Mouse (Mus musculus): ENCODE results near the gene Kalrn. TPM values are rescaled to one million over a fixed set of nuclear protein-coding genes. Genes with fewer than 3 reads are reported as not detected.

Gene Kalrn
- polyA plus RNA-seq, 1 experiment from 2014 or later, result 11.0 TPM

DNA sequence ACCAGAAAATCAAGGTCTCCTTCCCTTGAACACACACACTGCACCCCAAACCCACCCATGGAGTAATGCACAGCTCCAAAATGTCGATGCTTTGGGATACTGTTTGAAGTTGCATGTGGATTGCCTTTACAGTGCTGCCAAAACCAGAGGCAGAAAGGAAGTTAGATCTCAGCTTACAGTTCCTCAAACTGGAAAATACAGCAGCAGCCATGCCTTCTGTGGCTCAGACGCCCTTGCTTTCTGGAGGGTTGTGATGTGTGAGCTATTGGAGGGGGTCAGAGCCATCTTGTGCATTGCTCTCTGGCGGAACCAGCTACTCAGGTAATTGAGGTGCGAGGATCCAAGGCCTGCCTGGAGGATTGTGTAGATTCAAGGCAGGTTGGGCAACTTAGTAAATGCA lies 636.4 kb downstream of the Kalrn start:
- no peaks in the 10 kb centered on the region for H3K36me3 ChIP-seq (replicated peaks)
- 91% methylated on average over 4 of the region's 4 CpGs for WGBS
- DNase-seq (ENCODE audit: extremely low spot score, low spot score), result no peak
- peaks cover 40% of the 10 kb centered on the region for H3K4me1 ChIP-seq
- no peak overlapping the region for H3K4me3 ChIP-seq
- H3K27ac ChIP-seq, result no peak overlapping the region
- no peaks in the 10 kb centered on the region for H3K27me3 ChIP-seq (ENCODE audit: poor library complexity, severe bottlenecking)
- no peaks in the 10 kb centered on the region for H3K9me3 ChIP-seq

DNA sequence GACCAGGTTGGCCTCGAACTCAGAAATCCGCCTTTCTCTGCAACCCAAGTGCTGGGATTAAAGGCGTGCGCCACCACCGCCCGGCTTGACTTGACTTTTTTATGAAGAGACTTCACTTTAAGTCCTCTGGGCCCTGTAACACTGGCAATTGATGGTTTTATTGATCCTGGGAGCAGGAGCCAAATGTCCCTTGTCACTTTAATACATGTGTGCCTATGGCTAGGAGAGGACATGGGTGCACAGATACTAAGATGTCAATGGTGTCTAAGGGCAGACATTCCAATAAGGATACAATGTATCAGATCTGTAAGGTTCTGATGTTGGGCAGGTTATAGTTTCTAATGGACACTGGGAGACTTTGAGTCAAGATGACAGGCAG lies 637.9 kb downstream of the Kalrn start:
- WGBS, result 90% methylated on average over 6 of the region's 6 CpGs
- no peaks in the 10 kb centered on the region for H3K27me3 ChIP-seq (ENCODE audit: poor library complexity, severe bottlenecking)
- H3K4me3 ChIP-seq, result no peak overlapping the region
- peaks cover 25% of the 10 kb centered on the region for H3K4me1 ChIP-seq
- no peaks in the 10 kb centered on the region for H3K36me3 ChIP-seq (replicated peaks)
- H3K27ac ChIP-seq, result no peak overlapping the region
- H3K9me3 ChIP-seq, result no peaks in the 10 kb centered on the region
- DNase-seq (ENCODE audit: extremely low spot score, low spot score), result no peak

DNA sequence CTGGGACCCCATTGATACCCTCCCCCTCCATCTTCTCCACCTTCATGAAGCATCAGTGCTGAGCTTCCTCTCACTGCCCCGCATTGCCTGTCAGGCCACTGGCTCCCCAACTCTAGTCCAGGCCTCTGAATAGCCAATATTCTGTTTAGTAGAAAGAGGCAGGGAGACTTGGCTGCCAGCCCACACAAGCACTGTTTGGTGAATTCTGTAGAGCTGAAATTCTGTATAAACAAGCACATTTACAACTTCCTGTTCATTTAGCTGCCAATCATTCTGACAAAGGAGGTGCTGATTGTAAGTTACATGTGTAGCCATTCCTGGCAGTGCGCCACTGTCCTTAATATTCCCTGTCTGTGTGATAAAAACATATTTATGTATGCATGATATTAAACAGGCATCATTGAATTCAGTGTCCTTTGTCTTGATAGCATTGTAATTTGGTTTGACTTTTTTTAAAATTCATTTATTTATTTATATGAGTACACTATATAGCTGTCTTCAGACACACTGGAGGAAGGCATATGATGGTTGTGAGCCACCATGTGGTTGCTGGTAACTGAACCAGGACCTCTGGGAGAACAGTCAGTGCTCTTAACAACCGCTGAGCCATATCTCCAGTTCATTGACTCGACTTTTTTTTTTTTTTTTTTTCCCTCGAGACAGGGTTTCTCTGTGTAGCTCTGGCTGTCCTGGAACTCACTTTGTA lies 638.5 kb downstream of the Kalrn start:
- WGBS, result 82% methylated on average over 5 of the region's 5 CpGs
- no peak overlapping the region for H3K4me3 ChIP-seq
- H3K27me3 ChIP-seq (ENCODE audit: poor library complexity, severe bottlenecking), result no peaks in the 10 kb centered on the region
- DNase-seq (ENCODE audit: extremely low spot score, low spot score), result no peak
- H3K36me3 ChIP-seq (replicated peaks), result no peaks in the 10 kb centered on the region
- H3K4me1 ChIP-seq, result peaks cover 20% of the 10 kb centered on the region
- H3K9me3 ChIP-seq, result no peaks in the 10 kb centered on the region
- no peak overlapping the region for H3K27ac ChIP-seq

DNA sequence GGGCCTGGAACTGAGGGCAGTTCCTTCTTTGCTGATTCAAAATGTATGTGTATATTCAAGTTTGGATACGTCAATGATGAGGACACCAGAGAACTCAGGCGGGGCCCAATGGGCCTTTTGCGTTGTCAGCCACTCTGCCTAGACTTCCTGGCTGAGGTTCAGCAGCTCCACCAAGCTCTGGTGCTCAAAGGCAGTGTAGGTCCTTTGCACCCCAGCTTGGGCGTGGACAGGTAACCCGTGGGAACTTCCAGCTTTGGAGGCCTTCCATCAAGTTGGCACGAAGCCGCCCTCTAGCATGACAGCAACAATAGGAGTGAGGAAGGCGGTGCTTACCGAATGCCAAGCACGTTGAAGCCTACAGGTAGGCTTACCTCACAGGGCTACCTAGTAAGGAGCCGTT lies 639.9 kb downstream of the Kalrn start:
- Histone ChIP-seq H3K9me3 (no peaks in the 10 kb centered on the region), H3K4me1 (peaks cover 6% of the 10 kb centered on the region; the same call in 1 of the 2 replicates), H3K27ac (no peak overlapping the region), H3K36me3 (replicated peaks) (no peaks in the 10 kb centered on the region), H3K4me3 (no peak overlapping the region), H3K27me3 (ENCODE audit: poor library complexity, severe bottlenecking) (no peaks in the 10 kb centered on the region)
- DNase-seq (ENCODE audit: extremely low spot score, low spot score), result no peak
- 96% methylated on average over 11 of the region's 11 CpGs for WGBS

- Histone ChIP-seq H3K4me3 (no peak overlapping the region), H3K36me3 (replicated peaks) (no peaks in the 10 kb centered on the region), H3K27me3 (ENCODE audit: poor library complexity, severe bottlenecking) (no peaks in the 10 kb centered on the region), H3K27ac (no peak overlapping the region), H3K9me3 (no peaks in the 10 kb centered on the region), H3K4me1 (peaks cover 5% of the 10 kb centered on the region; the same call in 1 of the 2 replicates)
- DNase-seq (ENCODE audit: extremely low spot score, low spot score), result no peak
- 58% methylated on average over 5 of the region's 5 CpGs for WGBS
These were observed 641.2 kb downstream of the Kalrn start for GRCm38 (mm10) chr16:33932126-33932525.

DNA sequence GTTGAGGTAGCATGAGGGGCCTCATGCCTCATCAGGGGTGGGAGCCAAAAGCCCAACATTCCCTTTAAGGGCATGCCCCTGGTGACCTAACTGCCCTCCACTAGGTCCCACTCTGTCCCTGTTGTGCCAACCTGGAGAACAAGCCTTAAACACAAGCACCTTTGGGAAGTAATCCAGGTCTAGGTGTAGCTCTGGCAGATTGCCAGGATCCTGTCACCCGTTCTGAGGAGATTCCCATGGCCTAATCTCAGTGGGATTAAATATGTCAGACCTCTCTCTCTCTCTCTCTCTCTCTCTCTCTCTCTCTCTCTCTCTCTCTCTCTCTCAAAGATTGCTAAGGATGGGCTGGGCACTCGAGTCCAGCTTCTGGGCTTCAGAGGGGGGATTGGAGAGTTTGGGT lies 641.6 kb downstream of the Kalrn start:
- H3K4me1 ChIP-seq, result peaks cover 5% of the 10 kb centered on the region; the same call in 1 of the 2 replicates
- H3K9me3 ChIP-seq, result no peaks in the 10 kb centered on the region
- H3K4me3 ChIP-seq, result no peak overlapping the region
- H3K27ac ChIP-seq, result no peak overlapping the region
- 46% methylated on average over 2 of the region's 2 CpGs for WGBS
- no peaks in the 10 kb centered on the region for H3K27me3 ChIP-seq (ENCODE audit: poor library complexity, severe bottlenecking)
- H3K36me3 ChIP-seq (replicated peaks), result no peaks in the 10 kb centered on the region
- no peak for DNase-seq (ENCODE audit: extremely low spot score, low spot score)

DNA sequence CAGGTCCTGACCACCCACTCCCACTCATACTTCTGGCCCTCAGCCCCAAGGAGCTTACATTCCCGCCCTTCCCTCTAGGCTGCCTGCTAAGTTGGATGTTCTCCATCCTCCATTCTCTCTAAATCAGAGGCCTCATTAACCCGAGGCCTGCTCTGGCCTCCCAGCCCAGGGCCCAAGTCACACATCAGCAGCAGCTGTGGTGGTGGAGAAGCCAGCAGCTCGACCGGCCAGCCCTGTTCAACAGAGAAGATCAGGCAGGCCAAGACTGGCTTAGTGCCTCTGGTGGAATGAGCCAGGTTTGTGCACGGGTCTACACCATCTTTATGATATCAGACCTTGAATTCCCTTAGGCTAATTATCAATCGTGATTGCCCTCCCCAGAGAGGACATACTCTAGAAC lies 642.5 kb downstream of the Kalrn start:
- no peak overlapping the region for H3K4me3 ChIP-seq
- H3K27ac ChIP-seq, result no peak overlapping the region
- H3K27me3 ChIP-seq (ENCODE audit: poor library complexity, severe bottlenecking), result no peaks in the 10 kb centered on the region
- H3K36me3 ChIP-seq (replicated peaks), result no peaks in the 10 kb centered on the region
- WGBS, result 89% methylated on average over 6 of the region's 6 CpGs
- H3K4me1 ChIP-seq, result peaks cover 5% of the 10 kb centered on the region; the same call in 1 of the 2 replicates
- H3K9me3 ChIP-seq, result no peaks in the 10 kb centered on the region
- DNase-seq (ENCODE audit: extremely low spot score, low spot score), result no peak

DNA sequence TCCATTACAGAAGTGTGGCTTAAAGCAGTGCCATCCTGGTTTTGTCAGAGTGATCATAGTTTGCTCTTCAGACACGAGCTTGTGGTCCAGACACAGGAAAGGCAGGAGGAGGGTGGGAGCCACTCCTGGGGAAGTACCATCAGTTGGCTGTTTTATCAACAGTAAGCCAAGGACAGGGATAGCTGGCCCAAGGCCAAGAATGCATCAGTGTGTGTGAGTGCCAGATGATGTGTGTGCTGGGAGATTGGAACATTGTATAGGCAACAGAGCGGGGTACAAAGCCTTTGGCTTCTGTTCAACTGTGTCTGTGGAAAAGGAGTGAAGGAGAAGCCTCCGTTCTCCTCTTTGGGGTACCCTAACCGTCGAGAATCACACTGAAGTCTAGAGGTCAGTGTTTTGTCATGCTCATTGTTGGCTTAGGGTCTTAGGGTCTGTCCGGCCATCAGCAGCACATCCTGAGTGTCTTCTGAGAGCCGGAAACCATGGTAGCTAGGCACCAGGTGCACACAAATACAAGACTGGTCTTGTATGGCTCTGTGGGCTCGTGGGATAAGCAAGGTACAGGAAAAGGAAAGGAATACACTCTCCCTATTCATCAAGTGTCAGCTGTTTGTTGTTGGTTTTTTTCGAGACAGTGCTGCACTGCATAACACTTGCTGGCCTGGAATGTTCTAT lies 644.4 kb downstream of the Kalrn start:
- Histone ChIP-seq H3K27ac (no peak overlapping the region), H3K36me3 (replicated peaks) (0 out of 2 replicates have a peak, but pooled peaks cover 7% of the 10 kb centered on the region), H3K4me3 (no peak overlapping the region), H3K9me3 (no peaks in the 10 kb centered on the region), H3K4me1 (no peaks in the 10 kb centered on the region), H3K27me3 (ENCODE audit: poor library complexity, severe bottlenecking) (no peaks in the 10 kb centered on the region)
- 90% methylated on average over 9 of the region's 9 CpGs for WGBS
- no peak for DNase-seq (ENCODE audit: extremely low spot score, low spot score)

DNA sequence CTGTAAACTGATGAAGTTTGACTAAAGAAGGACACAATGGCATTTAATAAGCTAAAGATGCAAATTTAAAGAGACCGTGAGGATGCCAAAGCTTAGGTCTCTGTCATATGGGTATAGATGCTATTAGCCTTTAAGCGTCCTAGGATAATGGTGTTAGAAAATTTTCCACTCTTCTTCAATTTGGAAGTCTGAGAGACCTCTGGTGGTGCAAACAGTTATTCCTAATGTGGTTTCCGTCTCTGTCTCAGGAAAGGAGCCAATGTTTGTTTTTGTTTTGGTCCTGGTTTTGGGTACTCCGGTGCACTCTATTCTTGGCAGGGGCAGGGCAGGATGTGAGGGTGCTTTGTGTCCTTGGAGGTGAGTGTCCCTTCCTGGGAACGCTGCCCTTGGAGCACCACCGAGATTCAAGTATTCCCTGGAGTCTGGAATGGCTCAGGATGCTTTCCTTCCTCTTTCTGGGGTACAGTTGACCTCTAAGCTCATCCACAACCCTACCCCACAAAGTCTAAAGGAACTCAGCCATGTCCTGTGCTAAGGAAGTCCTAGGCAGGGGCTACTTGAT lies 646.0 kb downstream of the Kalrn start:
- Histone ChIP-seq H3K4me3 (no peak overlapping the region), H3K9me3 (no peaks in the 10 kb centered on the region), H3K36me3 (replicated peaks) (0 out of 2 replicates have a peak, but pooled peaks cover 7% of the 10 kb centered on the region), H3K4me1 (peaks cover 8% of the 10 kb centered on the region), H3K27me3 (ENCODE audit: poor library complexity, severe bottlenecking) (no peaks in the 10 kb centered on the region), H3K27ac (no peak overlapping the region)
- WGBS, result 88% methylated on average over 6 of the region's 6 CpGs
- no peak for DNase-seq (ENCODE audit: extremely low spot score, low spot score)

DNA sequence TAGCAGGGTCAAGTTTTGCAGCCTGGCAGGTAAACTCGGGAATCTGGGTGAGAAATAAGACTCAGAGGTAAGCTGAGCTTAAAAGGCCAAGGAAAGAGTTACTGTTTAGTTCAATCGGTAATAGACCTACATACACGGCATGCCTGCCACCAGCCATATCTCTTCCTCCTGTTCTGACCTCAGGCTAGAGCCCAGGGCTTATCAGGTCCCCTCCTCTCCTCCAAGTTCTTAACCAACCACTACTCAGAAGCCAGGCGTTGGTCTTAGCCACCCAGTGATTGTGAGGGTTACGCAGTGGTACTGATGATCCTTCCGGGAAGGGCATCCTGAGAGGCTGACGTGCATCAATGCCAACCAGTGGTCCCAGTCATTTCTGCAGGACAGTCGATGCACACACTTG lies 649.6 kb downstream of the Kalrn start:
- Histone ChIP-seq H3K36me3 (replicated peaks) (peaks cover 18% of the 10 kb centered on the region), H3K4me3 (no peak overlapping the region)
- WGBS, result 86% methylated on average over 8 of the region's 8 CpGs

DNA sequence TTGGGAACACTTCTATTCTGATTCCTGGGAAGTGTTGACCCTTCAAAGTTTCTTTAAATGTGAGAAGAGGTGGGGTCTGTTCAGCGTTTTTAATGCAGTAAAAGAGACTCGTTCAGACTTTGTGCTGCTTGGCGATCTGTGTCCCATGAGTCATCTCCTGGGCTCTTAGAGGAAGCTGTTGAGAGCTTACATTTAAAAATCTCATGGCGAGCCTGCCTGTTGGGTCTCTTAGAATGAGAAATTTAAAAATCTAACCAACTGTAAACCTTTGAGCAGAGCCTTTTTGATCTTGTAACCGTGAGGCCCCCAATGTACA lies 650.4 kb downstream of the Kalrn start:
- 86% methylated on average over 5 of the region's 5 CpGs for WGBS
- Histone ChIP-seq H3K9me3 (no peaks in the 10 kb centered on the region), H3K4me3 (no peak overlapping the region), H3K4me1 (peaks cover 21% of the 10 kb centered on the region), H3K36me3 (replicated peaks) (peaks cover 18% of the 10 kb centered on the region), H3K27ac (no peak overlapping the region), H3K27me3 (ENCODE audit: poor library complexity, severe bottlenecking) (no peaks in the 10 kb centered on the region)
- DNase-seq (ENCODE audit: extremely low spot score, low spot score), result no peak

More for the DNA sequence above, 649.6 kb downstream of the Kalrn start:
- no peak overlapping the region for H3K27ac ChIP-seq
- H3K27me3 ChIP-seq (ENCODE audit: poor library complexity, severe bottlenecking), result no peaks in the 10 kb centered on the region
- H3K4me1 ChIP-seq, result peaks cover 21% of the 10 kb centered on the region
- no peak for DNase-seq (ENCODE audit: extremely low spot score, low spot score)
- H3K9me3 ChIP-seq, result no peaks in the 10 kb centered on the region

DNA sequence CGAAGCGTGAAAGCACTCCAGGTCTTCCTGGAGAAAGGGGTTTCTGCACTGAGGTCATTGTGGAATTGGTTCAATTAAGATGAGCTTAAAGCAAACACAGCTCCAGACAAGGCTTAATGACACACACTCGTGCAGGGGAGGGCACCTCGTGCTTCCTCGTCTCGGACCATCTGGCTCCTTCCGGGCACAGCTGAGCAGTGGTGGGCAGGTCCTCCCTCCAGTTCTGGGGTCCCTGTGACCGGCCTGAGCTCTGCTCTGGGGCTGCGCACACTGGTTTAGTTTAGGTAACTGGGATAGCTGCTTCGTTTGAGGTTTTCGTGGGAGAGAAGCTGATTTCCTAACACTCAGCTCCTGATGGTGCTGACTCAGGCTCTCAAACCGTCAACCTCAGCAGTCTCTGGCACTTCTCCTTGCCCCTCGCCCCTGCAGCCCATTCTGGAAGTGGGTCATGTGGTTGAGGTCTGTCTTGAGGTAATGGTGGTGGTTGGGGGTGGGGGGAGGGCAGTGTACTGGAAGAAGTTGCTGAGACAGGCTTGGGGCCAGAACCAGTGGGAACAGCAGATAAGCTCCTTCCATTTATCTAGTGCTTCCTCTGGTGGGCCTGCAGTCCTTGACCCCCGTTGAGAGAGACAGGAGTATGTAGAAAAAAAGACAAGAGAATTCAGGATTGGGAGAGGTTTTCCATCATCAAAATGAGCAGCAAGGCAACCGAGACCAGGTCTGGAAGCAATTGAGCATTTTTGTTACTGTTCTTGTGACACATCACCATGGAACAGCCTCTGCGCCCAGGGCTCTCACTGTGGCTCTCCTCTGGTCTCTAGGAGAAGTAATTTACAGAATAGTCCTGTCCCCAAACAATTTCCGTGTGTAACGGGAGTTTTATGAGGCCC lies 651.0 kb downstream of the Kalrn start:
- WGBS, result 63% methylated on average over 18 of the region's 18 CpGs
- Histone ChIP-seq H3K9me3 (no peaks in the 10 kb centered on the region), H3K27ac (peak overlapping the region; percentile 73), H3K36me3 (replicated peaks) (peaks cover 18% of the 10 kb centered on the region), H3K27me3 (ENCODE audit: poor library complexity, severe bottlenecking) (no peaks in the 10 kb centered on the region), H3K4me1 (peaks cover 23% of the 10 kb centered on the region), H3K4me3 (no peak overlapping the region)
- no peak for DNase-seq (ENCODE audit: extremely low spot score, low spot score)
